Mouse (Mus musculus) cortical plate, adult 2 months (tissue): ENCODE measurements around the gene Immt. TPM values are rescaled to one million over a fixed set of nuclear protein-coding genes. Genes with fewer than 3 reads are reported as not detected.

Source experiments
- H3K27ac ChIP-seq: fragments of 200-500 bp; 2 replicates; pipeline ENCODE4 v1.5.1; 2012; ENCODE audit warnings: low read length, control low read depth, inconsistent platforms; ENCODE audit not compliant: insufficient read depth
- H3K4me1 ChIP-seq: fragments of 200-500 bp; 2 replicates; pipeline ENCODE4 v1.6.1; 2011; ENCODE audit warnings: low read length; ENCODE audit not compliant: control insufficient read depth, insufficient read depth
- H3K4me3 ChIP-seq: fragments of 200-500 bp; 2 replicates; pipeline ENCODE4 v1.5.1; 2011; ENCODE audit warnings: mild to moderate bottlenecking, low read length, control low read depth; ENCODE audit not compliant: insufficient read depth
- CTCF ChIP-seq: fragments of 200-500 bp; IDR thresholded peaks from 2 replicates; pipeline ENCODE4 v1.5.1; 2011; ENCODE audit warnings: mild to moderate bottlenecking, control low read depth, low read length; ENCODE audit not compliant: insufficient read depth; ENCODE audit errors: extremely low read depth
- POLR2A ChIP-seq: fragments of 200-500 bp; IDR thresholded peaks from 2 replicates; pipeline ENCODE4 v1.6.1; 2011; ENCODE audit warnings: mild to moderate bottlenecking, low read length, control low read depth; ENCODE audit not compliant: insufficient read depth; ENCODE audit errors: extremely low read depth
- polyA plus RNA-seq: library from polyadenylated mRNA; depleted of rRNA; stranded (reverse); fragments of >200 nt; gene quantifications from 2 replicates; pipeline ENCODE4 v1.2.3, GENCODE M21; 2012; rRNA removed

The Immt gene
- polyA plus RNA-seq, result 82.1 and 85.2 TPM in 2 replicates

GRCm38 (mm10) chr6:71830690-71831580 is at the start of gene Immt:
Immt (plus strand) TSS chr6:71831331.
- peak; percentile 87 for TF ChIP-seq POLR2A
- no peak for TF ChIP-seq CTCF
- peak within 1 kb of the TSS; percentile 87 for H3K27ac ChIP-seq
- H3K4me3 ChIP-seq, result peak within 1 kb of the TSS; percentile 61
- no peaks in the 10 kb centered on the region for H3K4me1 ChIP-seq

GRCm38 (mm10) chr6:71783165-71783564 is 48.0 kb upstream of the Immt start:
- no peak for TF ChIP-seq CTCF
- TF ChIP-seq POLR2A, result no peak
- Histone ChIP-seq H3K4me3 (no peak overlapping the region), H3K27ac (no peak overlapping the region), H3K4me1 (no peaks in the 10 kb centered on the region)

GRCm38 (mm10) chr6:71788348-71788747 is 42.8 kb upstream of the Immt start:
- H3K27ac ChIP-seq, result no peak overlapping the region
- TF ChIP-seq CTCF (no peak), POLR2A (no peak)
- H3K4me1 ChIP-seq, result no peaks in the 10 kb centered on the region
- H3K4me3 ChIP-seq, result no peak overlapping the region

GRCm38 (mm10) chr6:71791771-71792170 is 39.4 kb upstream of the Immt start:
- Histone ChIP-seq H3K4me1 (no peaks in the 10 kb centered on the region; the same call in 1 of the 2 replicates), H3K4me3 (no peak overlapping the region), H3K27ac (no peak overlapping the region)
- no peak for TF ChIP-seq POLR2A
- no peak for TF ChIP-seq CTCF

- no peak overlapping the region for H3K27ac ChIP-seq
- TF ChIP-seq POLR2A (no peak), CTCF (no peak)
- H3K4me1 ChIP-seq, result peaks cover 5% of the 10 kb centered on the region; the same call in 1 of the 2 replicates
- no peak overlapping the region for H3K4me3 ChIP-seq
Observed at GRCm38 (mm10) chr6:71799391-71799790, 31.7 kb upstream of the Immt start.

- Histone ChIP-seq H3K4me1 (peaks cover 7% of the 10 kb centered on the region; the same call in 1 of the 2 replicates), H3K27ac (peak overlapping the region; percentile 16; the same call in 1 of the 2 replicates), H3K4me3 (no peak overlapping the region)
- no peak for TF ChIP-seq CTCF
- TF ChIP-seq POLR2A, result no peak
Observed at GRCm38 (mm10) chr6:71801011-71801713, 30.0 kb upstream of the Immt start.

- H3K4me1 ChIP-seq, result peaks cover 7% of the 10 kb centered on the region; the same call in 1 of the 2 replicates
- H3K27ac ChIP-seq, result peak overlapping the region; percentile 52; the same call in 1 of the 2 replicates
- no peak overlapping the region for H3K4me3 ChIP-seq
- TF ChIP-seq POLR2A (no peak), CTCF (no peak)
Observed at GRCm38 (mm10) chr6:71801714-71802094, 29.4 kb upstream of the Immt start.

- TF ChIP-seq POLR2A (no peak), CTCF (no peak)
- Histone ChIP-seq H3K27ac (no peak overlapping the region), H3K4me1 (peaks cover 7% of the 10 kb centered on the region; the same call in 1 of the 2 replicates), H3K4me3 (no peak overlapping the region)
Observed at GRCm38 (mm10) chr6:71803609-71804008, 27.5 kb upstream of the Immt start.

- TF ChIP-seq POLR2A (no peak), CTCF (peak; percentile 98)
- Histone ChIP-seq H3K4me1 (peaks cover 7% of the 10 kb centered on the region; the same call in 1 of the 2 replicates), H3K4me3 (no peak overlapping the region), H3K27ac (no peak overlapping the region)
Observed at GRCm38 (mm10) chr6:71804061-71804829, 26.9 kb upstream of the Immt start.
